Mouse (Mus musculus) adrenal gland, adult 2 months (tissue): ENCODE data around the gene Hoxb3. TPM values are rescaled to one million over a fixed set of nuclear protein-coding genes. Genes with fewer than 3 reads are reported as not detected.
A peak's percentile ranks its signal among the peaks of the same experiment; 100 is the strongest.

Experiments used
- DNase-seq: peaks from one replicate; pipeline ENCODE4 v3.0.0; 2021
- polyA plus RNA-seq: library from polyadenylated mRNA; depleted of rRNA; stranded (reverse); fragments of >200 nt; gene quantifications from 2 replicates; pipeline ENCODE4 v1.2.3, GENCODE M21; 2012
- total RNA-seq, 2 experiments: library from RNA; stranded (reverse); gene quantifications; 2 replicates each; pipeline ENCODE4 v1.2.3; 2021

Hoxb3 gene
- total and polyA plus RNA-seq, 3 experiments = 20.1 to 89.4 (median 21.9) TPM

- DNase-seq = peak; percentile 88
Observed at GRCm38 (mm10) chr11:96351831-96352230, 28.7 kb downstream of the Hoxb3 start.

- DNase-seq = peak; percentile 82
Observed at GRCm38 (mm10) chr11:96352691-96353521, 29.8 kb downstream of the Hoxb3 start.

- no peak for DNase-seq
Observed at GRCm38 (mm10) chr11:96353522-96353841, 30.4 kb downstream of the Hoxb3 start.

- DNase-seq = no peak
Observed at GRCm38 (mm10) chr11:96353939-96354338, 30.8 kb downstream of the Hoxb3 start.

- DNase-seq = peak; percentile 83
Observed at GRCm38 (mm10) chr11:96354376-96354775, 31.2 kb downstream of the Hoxb3 start.

GRCm38 (mm10) chr11:96354801-96355311 is 31.7 kb downstream of the Hoxb3 start:
- peak; percentile 29 for DNase-seq

GRCm38 (mm10) chr11:96363807-96364206 is 40.7 kb downstream of the Hoxb3 start:
- no peak for DNase-seq

GRCm38 (mm10) chr11:96365441-96366091 is 42.4 kb downstream of the Hoxb3 start, which contains the start of gene Hoxb1:
Gene Hoxb1, plus strand, starts transcription at chr11:96365752.
- DNase-seq = no peak

- DNase-seq = peak; percentile 28
Observed at GRCm38 (mm10) chr11:96366092-96367041, 43.2 kb downstream of the Hoxb3 start.

GRCm38 (mm10) chr11:96367141-96367540 is 44.0 kb downstream of the Hoxb3 start:
- no peak for DNase-seq

GRCm38 (mm10) chr11:96368686-96369085 is 45.6 kb downstream of the Hoxb3 start:
- DNase-seq = no peak

- no peak for DNase-seq
Observed at GRCm38 (mm10) chr11:96369140-96369539, 46.0 kb downstream of the Hoxb3 start.

- no peak for DNase-seq
Observed at GRCm38 (mm10) chr11:96371726-96372125, 48.6 kb downstream of the Hoxb3 start.

GRCm38 (mm10) chr11:96372519-96372918 is 49.4 kb downstream of the Hoxb3 start:
- no peak for DNase-seq

GRCm38 (mm10) chr11:96374810-96375209 is 51.7 kb downstream of the Hoxb3 start:
- no peak for DNase-seq

- DNase-seq = no peak
Observed at GRCm38 (mm10) chr11:96383381-96383780, 60.3 kb downstream of the Hoxb3 start.

- no peak for DNase-seq
Observed at GRCm38 (mm10) chr11:96387635-96388034, 64.5 kb downstream of the Hoxb3 start.

- no peak for DNase-seq
Observed at GRCm38 (mm10) chr11:96396772-96397626, 73.9 kb downstream of the Hoxb3 start.
